Mouse (Mus musculus) thymus, postnatal 14 days (tissue): Measurements from ENCODE around the gene Mrpl58.
"Not testable (repeated sequence)": the region's sequence is repeated elsewhere in the genome, so short reads cannot be mapped to it uniquely, and the experiment has no call there.

Experiments used
- DNase-seq: peaks from one replicate; pipeline ENCODE4 v3.0.0; 2021

Gene Mrpl58

GRCm38 (mm10) chr11:115383701-115384474 is 19.7 kb upstream of the Mrpl58 start:
- DNase-seq = no peak

- DNase-seq = no peak
Observed at GRCm38 (mm10) chr11:115384587-115384986, 19.0 kb upstream of the Mrpl58 start.

DNA sequence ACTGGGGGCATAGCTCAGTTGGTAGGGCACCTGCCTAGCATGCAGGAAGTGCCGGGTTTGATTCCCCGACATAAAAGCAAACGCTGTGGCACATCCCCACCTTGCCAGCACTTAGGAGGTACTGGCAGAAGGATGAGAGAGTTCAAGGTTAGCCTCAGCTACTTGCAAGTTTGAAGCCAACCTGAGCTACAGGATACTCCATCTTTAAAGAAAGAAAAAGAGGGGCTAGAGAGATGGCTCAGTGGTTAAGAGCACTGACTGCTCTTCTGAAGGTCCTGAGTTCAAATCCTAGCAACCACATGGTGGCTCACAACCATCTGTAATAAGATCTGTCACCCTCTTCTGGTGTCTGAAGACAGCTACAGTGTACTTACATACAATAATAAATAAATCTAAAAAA is 16.7 kb upstream of the Mrpl58 start:
- DNase-seq = not testable (repeated sequence)

- no peak for DNase-seq
Observed at GRCm38 (mm10) chr11:115391358-115391757, 12.2 kb upstream of the Mrpl58 start.

- DNase-seq = no peak
Observed at GRCm38 (mm10) chr11:115393721-115394325, 9.7 kb upstream of the Mrpl58 start.

- DNase-seq = no peak
Observed at GRCm38 (mm10) chr11:115398085-115398484, 5.5 kb upstream of the Mrpl58 start.

GRCm38 (mm10) chr11:115400126-115400525 is 3.4 kb upstream of the Mrpl58 start:
- DNase-seq = no peak

GRCm38 (mm10) chr11:115400630-115401391 is 2.7 kb upstream of the Mrpl58 start:
- DNase-seq = no peak

GRCm38 (mm10) chr11:115405723-115406122 is 2.2 kb downstream of the Mrpl58 start:
- peak; percentile 53 for DNase-seq

DNA sequence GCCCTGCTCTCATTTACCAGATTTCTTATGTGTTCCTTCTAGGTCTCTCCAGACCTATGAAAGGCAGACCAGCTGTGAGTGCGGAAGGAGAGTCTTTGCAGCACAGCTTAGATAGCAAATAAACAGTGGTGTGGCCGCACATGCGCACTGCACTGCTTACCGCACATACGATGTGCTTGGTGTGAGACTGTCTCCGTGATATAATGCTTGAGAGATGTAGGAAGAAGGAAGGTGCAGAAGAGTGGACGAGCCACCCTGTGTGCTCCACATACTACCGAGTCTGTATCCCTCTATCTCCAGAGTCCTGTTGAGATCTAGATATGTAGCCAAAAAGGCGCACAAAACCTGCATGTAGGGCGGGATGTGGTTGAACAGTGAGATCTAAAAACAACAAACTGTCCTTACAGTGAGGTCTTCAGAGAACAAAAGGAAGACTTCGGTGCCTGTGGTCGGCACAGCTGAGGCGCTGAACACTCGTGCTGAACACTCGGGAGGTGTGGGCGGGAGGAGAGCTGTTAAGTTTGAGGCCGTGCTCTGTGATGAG is 3.4 kb downstream of the Mrpl58 start:
- DNase-seq = peak; percentile 85

DNA sequence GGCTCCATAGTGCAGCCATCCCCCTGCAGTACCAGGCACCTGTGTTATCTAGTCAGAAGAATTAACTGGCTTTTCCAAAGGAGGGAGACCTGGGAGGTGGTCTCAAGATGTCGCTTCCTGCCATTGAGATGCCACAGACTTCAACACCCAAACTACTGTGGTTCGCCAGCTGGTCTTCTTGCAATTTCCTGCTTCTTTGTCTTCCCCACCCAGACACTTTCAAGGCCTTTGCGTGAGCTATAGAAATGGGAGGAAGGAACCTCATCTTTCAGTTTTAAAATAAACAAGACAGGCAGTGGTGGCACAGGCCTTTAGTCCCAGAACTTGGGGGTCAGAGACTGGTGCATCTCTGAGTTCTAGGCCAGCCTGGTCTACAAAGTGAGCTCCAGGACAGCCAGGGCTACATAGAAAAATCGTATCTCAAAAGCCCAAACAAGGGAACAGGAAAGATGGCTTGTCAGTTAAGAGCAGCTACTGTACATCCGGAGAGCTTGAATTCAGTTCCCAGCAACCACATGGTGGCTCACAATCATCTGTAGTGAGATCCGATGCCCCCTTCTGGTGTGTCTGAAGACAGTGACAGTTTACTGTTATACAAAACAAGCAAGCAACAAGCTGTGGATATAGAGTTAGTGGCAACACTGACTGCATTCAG is 4.8 kb downstream of the Mrpl58 start:
- peak; percentile 78 for DNase-seq

DNA sequence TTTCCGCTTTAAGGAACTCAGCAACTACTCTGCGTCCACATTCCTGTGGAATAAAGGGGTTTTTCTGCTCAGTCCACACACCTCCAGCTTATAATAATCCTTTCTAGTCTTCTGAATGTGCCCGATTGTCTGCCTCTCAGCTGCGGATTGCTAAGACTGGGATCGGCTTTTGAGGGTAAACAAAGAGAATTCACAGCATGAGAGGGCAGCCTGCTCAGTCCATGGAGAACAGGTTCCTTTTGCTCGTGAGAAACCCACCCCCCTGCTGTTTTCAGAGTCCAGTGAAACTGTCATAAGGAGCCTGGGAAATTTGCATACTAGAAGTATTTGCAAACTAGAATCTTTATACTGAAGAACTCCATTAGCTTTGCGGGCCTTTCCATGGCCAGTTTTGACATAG is 6.0 kb downstream of the Mrpl58 start:
- no peak for DNase-seq

DNA sequence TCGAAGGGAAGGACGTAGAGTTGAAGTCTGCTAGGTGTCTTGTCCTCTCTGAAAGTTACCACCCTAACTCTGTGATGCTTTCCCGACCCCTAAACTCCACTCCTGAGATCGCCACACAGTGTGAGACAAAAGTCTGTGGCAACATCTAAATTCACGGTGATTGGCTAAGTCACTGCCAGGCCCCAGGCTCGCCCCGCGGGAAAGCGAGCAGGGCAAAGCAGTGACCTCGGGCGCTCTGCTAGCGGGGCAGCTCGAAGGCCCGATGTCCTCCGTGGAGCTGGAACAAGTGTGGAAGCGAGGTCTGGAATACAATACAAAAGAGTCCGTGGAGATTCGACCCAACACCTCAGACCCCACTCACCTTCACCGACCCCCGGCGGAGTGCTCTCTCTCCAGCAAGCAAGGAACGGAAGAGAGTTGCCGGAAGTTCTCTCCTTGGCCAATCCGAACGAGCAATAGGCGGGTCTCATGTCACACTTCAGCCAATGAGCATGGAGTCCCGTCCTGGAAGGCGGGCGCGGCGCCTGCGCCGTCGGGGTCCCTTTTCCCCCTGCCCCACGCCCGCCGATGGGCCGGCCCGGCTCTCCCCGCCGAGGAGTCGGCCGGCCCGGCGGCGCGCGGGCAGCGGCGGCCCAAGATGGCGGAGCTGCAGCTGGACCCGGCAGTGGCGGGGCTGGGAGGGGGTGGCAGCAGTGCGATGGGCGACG is 16.1 kb downstream of the Mrpl58 start, which contains the start of the genes Atp5h and Kctd2:
TSS of gene Atp5h (minus strand) at position 432 of the 707 bp plus-strand sequence.
TSS of gene Kctd2 (plus strand) at position 598 of the 707 bp plus-strand sequence.
- DNase-seq = peak; percentile 95

GRCm38 (mm10) chr11:115420336-115421190 is 17.0 kb downstream of the Mrpl58 start:
- DNase-seq = peak; percentile 72

DNA sequence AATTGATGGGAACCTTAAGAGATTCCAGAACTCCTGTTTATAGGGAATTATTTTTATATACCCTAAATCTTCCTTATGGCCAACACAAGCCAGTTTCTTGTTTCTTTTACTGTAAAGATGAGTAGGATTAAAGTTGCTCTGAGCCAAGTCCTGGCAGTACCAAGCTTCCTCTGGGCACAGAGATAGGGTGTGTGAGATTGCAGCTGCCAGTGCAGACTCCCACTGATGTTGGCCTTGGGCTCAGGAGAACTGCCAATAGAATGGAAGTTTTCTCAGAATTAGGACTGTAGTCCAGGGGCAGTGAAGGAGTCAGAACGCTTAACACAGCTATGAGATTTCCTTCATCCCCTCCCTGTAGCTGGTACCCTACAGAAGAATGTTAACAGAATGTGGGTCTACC is 17.8 kb downstream of the Mrpl58 start:
- DNase-seq = no peak

- peak; percentile 52 for DNase-seq
Observed at GRCm38 (mm10) chr11:115421972-115422371, 18.4 kb downstream of the Mrpl58 start.

DNA sequence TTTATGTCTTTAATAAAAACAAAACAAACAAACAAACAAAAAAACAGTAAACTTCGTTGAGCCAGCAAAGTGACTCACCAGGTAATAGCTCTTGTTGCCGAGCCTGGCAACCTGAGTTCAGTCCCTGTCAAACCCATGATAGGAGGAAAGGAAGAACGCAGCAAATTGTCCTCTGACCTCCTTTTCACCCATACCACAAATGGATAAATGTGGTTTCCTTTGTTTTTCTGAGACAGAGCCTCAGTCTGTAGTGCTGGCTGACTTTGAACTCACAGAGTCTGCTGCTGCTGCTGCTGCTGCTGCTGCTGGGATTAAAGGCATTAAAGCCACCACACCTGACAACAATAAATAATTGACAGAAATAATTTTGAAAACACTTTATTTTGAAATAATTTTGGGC is 19.5 kb downstream of the Mrpl58 start:
- peak; percentile 37 for DNase-seq

- peak; percentile 61 for DNase-seq
Observed at GRCm38 (mm10) chr11:115424666-115425065, 21.1 kb downstream of the Mrpl58 start.

GRCm38 (mm10) chr11:115425671-115426070 is 22.1 kb downstream of the Mrpl58 start:
- DNase-seq = peak; percentile 76

DNA sequence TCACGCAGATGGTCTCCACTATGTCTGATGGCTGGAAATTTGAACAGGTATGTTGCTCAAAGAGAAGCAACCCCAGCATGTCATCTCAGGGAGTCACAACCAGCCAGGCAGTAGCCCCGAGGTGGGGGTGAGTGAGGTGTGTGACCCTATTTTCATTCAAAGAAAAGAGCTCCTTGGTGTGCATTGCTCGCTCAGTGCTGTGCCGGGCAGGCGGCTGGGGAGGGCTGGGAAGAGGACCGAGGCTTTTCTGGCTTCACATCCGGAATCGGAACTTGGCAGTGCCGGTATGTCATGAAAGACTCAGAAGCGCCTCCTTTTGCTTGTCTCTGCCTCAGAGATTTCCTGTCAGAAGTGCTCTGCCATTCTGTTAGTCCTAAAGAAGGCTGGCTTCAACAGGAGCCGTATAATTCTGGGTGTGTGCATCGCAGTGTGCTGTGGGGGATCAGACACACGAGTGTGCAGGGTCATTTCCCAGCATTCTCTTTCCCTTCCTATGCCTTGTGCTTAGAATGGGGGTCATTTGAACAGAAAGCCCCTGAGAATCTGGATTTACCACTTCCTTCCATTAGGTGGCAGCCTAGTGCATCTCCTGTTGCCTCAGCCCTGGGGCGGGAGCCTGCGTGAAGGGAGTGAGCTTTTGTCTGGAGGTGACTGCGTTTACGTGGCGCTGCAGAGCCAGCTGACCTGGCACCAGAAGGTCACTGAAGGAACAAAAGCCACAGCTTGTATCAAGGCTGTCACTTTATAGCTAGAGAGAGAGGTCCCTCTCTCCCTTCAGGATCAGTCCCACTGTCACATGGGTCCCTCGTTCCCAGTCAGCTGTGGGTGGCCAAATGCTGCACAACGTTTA is 24.2 kb downstream of the Mrpl58 start:
- peak; percentile 87 for DNase-seq
